Comparison of ENCODE assay signal across 28 mouse cellular contexts in genomic region chr7:29556283-29556682, GRCm38 (mm10).
"Had no signal": no experiment of that assay in that cellular context is flagged by ENCODE, and none has a peak within 500 bp of the region (broad histone marks: within the 10 kb centered on the region; RNA-seq: fewer than 3 reads in every experiment).

No protein-coding gene starts in this region.

- H3K27ac ChIP-seq: embryonic facial prominence, embryonic 10.5 days; embryonic facial prominence, embryonic 12.5 days; embryonic facial prominence, embryonic 13.5 days; embryonic facial prominence, embryonic 15.5 days; forebrain, embryonic 10.5 days; forebrain, embryonic 12.5 days; forebrain, embryonic 13.5 days; forebrain, embryonic 15.5 days; gastrocnemius, adult 2 months; heart, adult 2 months had no signal

- ATAC-seq: forebrain, embryonic 13.5 days; forebrain, embryonic 14.5 days; forebrain, embryonic 15.5 days; forebrain, embryonic 16.5 days; forebrain, postnatal 0 days had no signal

- H3K27me3 ChIP-seq: embryonic facial prominence, embryonic 12.5 days; embryonic facial prominence, embryonic 13.5 days; embryonic facial prominence, embryonic 15.5 days; forebrain, embryonic 12.5 days; forebrain, embryonic 13.5 days; forebrain, embryonic 15.5 days had no signal

- DNase-seq: cerebellum, adult 18-20 months; cerebellum, adult 2 months; cerebellum, adult 8-10 months; cerebellum, adult 9-10 months; cerebellum, adult 9-11 months; cerebellum, postnatal 10 days; cerebellum, postnatal 14 days; cerebellum, postnatal 25 days; cerebellum, postnatal 36 days; embryo, embryonic 11 days; forebrain, postnatal 0 days; gastrocnemius, adult 2 months; gastrocnemius, postnatal 10 days; gastrocnemius, postnatal 14 days; gastrocnemius, postnatal 25 days; gastrocnemius, postnatal 36 days; heart, adult 2 months had no signal

- H3K4me3 ChIP-seq: embryonic facial prominence, embryonic 10.5 days; embryonic facial prominence, embryonic 12.5 days; embryonic facial prominence, embryonic 13.5 days; embryonic facial prominence, embryonic 15.5 days; erythroblast, embryonic 14.5 days; forebrain, embryonic 10.5 days; forebrain, embryonic 12.5 days; forebrain, embryonic 13.5 days; forebrain, embryonic 15.5 days; gastrocnemius, adult 2 months; heart, adult 2 months had no signal

- H3K36me3 ChIP-seq: embryonic facial prominence, embryonic 10.5 days; embryonic facial prominence, embryonic 12.5 days; embryonic facial prominence, embryonic 13.5 days; embryonic facial prominence, embryonic 15.5 days; forebrain, embryonic 10.5 days; forebrain, embryonic 12.5 days; forebrain, embryonic 15.5 days had no signal

- H3K9me3 ChIP-seq: embryonic facial prominence, embryonic 10.5 days; embryonic facial prominence, embryonic 12.5 days; embryonic facial prominence, embryonic 13.5 days; embryonic facial prominence, embryonic 15.5 days; forebrain, embryonic 10.5 days; forebrain, embryonic 12.5 days; forebrain, embryonic 13.5 days; forebrain, embryonic 15.5 days had no signal

- H3K4me2 ChIP-seq: embryonic facial prominence, embryonic 12.5 days; embryonic facial prominence, embryonic 13.5 days; embryonic facial prominence, embryonic 15.5 days; forebrain, embryonic 12.5 days; forebrain, embryonic 13.5 days; forebrain, embryonic 15.5 days had no signal

- H3K4me1 ChIP-seq: embryonic facial prominence, embryonic 10.5 days; embryonic facial prominence, embryonic 12.5 days; embryonic facial prominence, embryonic 13.5 days; embryonic facial prominence, embryonic 15.5 days; forebrain, embryonic 10.5 days; forebrain, embryonic 12.5 days; forebrain, embryonic 13.5 days; forebrain, embryonic 15.5 days had no signal

- H3K9ac ChIP-seq: embryonic facial prominence, embryonic 12.5 days; embryonic facial prominence, embryonic 13.5 days; embryonic facial prominence, embryonic 15.5 days; forebrain, embryonic 12.5 days; forebrain, embryonic 13.5 days; forebrain, embryonic 15.5 days; forebrain, postnatal 0 days had no signal
